Mouse (Mus musculus): Measurements from ENCODE around the gene Pknox2.

The Pknox2 gene

GRCm38 (mm10) chr9:37145151-37145615, 2.0 kb downstream of the Pknox2 start:
- TF ChIP-seq GATA4 (IDR thresholded peaks at IDR 0.05; ENCODE audit: insufficient replicate concordance, low read length), result no peak

GRCm38 (mm10) chr9:37144696-37145095, 2.5 kb downstream of the Pknox2 start:
- no peak for TF ChIP-seq GATA4 (IDR thresholded peaks at IDR 0.05; ENCODE audit: insufficient replicate concordance, low read length)

- TF ChIP-seq GATA4 (IDR thresholded peaks at IDR 0.05; ENCODE audit: insufficient replicate concordance, low read length), result no peak
These were observed 3.0 kb downstream of the Pknox2 start for GRCm38 (mm10) chr9:37144251-37144650.

- TF ChIP-seq GATA4 (IDR thresholded peaks at IDR 0.05; ENCODE audit: insufficient replicate concordance, low read length), result no peak
These were observed 3.9 kb downstream of the Pknox2 start for GRCm38 (mm10) chr9:37143046-37143931.

GRCm38 (mm10) chr9:37142107-37142506, 5.1 kb downstream of the Pknox2 start:
- TF ChIP-seq GATA4 (IDR thresholded peaks at IDR 0.05; ENCODE audit: insufficient replicate concordance, low read length), result no peak

- no peak for TF ChIP-seq GATA4 (IDR thresholded peaks at IDR 0.05; ENCODE audit: insufficient replicate concordance, low read length)
These were observed 6.6 kb downstream of the Pknox2 start for GRCm38 (mm10) chr9:37140464-37141181.

GRCm38 (mm10) chr9:37139514-37139913, 7.7 kb downstream of the Pknox2 start:
- no peak for TF ChIP-seq GATA4 (IDR thresholded peaks at IDR 0.05; ENCODE audit: insufficient replicate concordance, low read length)

- TF ChIP-seq GATA4 (IDR thresholded peaks at IDR 0.05; ENCODE audit: insufficient replicate concordance, low read length), result no peak
These were observed 8.3 kb downstream of the Pknox2 start for GRCm38 (mm10) chr9:37138883-37139282.

- TF ChIP-seq GATA4 (IDR thresholded peaks at IDR 0.05; ENCODE audit: insufficient replicate concordance, low read length), result no peak
These were observed 10.9 kb downstream of the Pknox2 start for GRCm38 (mm10) chr9:37136340-37136739.

- TF ChIP-seq GATA4 (IDR thresholded peaks at IDR 0.05; ENCODE audit: insufficient replicate concordance, low read length), result no peak
These were observed 13.7 kb downstream of the Pknox2 start for GRCm38 (mm10) chr9:37133495-37133894.

GRCm38 (mm10) chr9:37129046-37129445, 18.2 kb downstream of the Pknox2 start:
- no peak for TF ChIP-seq GATA4 (IDR thresholded peaks at IDR 0.05; ENCODE audit: insufficient replicate concordance, low read length)

- no peak for TF ChIP-seq GATA4 (IDR thresholded peaks at IDR 0.05; ENCODE audit: insufficient replicate concordance, low read length)
These were observed 21.0 kb downstream of the Pknox2 start for GRCm38 (mm10) chr9:37126197-37126596.

GRCm38 (mm10) chr9:37124696-37125480, 22.3 kb downstream of the Pknox2 start:
- no peak for TF ChIP-seq GATA4 (IDR thresholded peaks at IDR 0.05; ENCODE audit: insufficient replicate concordance, low read length)

- no peak for TF ChIP-seq GATA4 (IDR thresholded peaks at IDR 0.05; ENCODE audit: insufficient replicate concordance, low read length)
These were observed 23.8 kb downstream of the Pknox2 start for GRCm38 (mm10) chr9:37123384-37123783.

- no peak for TF ChIP-seq GATA4 (IDR thresholded peaks at IDR 0.05; ENCODE audit: insufficient replicate concordance, low read length)
These were observed 24.2 kb downstream of the Pknox2 start for GRCm38 (mm10) chr9:37122971-37123370.
